9 mouse cellular contexts compared by ENCODE assay signal in genomic region chr12:35331303-35331702, GRCm38 (mm10).
DNase-seq lines count a peak whose midpoint lies in the region; TF ChIP-seq lines count a peak whose summit lies in the region.
"Had no signal": no experiment of that assay in that cellular context is flagged by ENCODE, and none has a peak within 500 bp of the region (broad histone marks: within the 10 kb centered on the region; RNA-seq: fewer than 3 reads in every experiment).

No protein-coding gene starts in this region.

- no peak overlapping the region for H3K27ac ChIP-seq in layer of hippocampus, adult 2 months
- H3K27ac ChIP-seq: embryonic facial prominence, embryonic 13.5 days had no signal

- H3K36me3 ChIP-seq in E14TG2a.4 (ENCODE audit: insufficient read depth, low read length) = no peaks in the 10 kb centered on the region
- H3K36me3 ChIP-seq: embryonic facial prominence, embryonic 13.5 days had no signal

- H3K27me3 ChIP-seq in E14TG2a.4 (ENCODE audit: insufficient read depth, low read length) = no peaks in the 10 kb centered on the region
- H3K27me3 ChIP-seq: embryonic facial prominence, embryonic 13.5 days had no signal

- DNase-seq in layer of hippocampus, adult 2 months (ENCODE audit: low spot score in 2 of 2) = no peak
- no peak for DNase-seq in layer of hippocampus, adult 11-12 months (ENCODE audit: low spot score)
- DNase-seq in c-Kit-positive CD71-positive TER-119-positive erythroid progenitor cells, embryonic 14.5 days (ENCODE audit: low spot score) = peak; percentile 22
- peak; percentile 21 to 67 for DNase-seq in spleen, postnatal 4 days (ENCODE audit: low spot score in 2 of 2)
- no peak for DNase-seq in urinary bladder, adult 2 months (ENCODE audit: low spot score)
- DNase-seq in cerebellum, adult 9-10 months = no peak
- DNase-seq in Muller cell, postnatal 12 days (ENCODE audit: inconsistent ontology term) = no peak

- no peak overlapping the region for H3K4me3 ChIP-seq in layer of hippocampus, adult 2 months
- H3K4me3 ChIP-seq in E14TG2a.4 (replicated peaks; ENCODE audit: low read length) = no peak overlapping the region
- H3K4me3 ChIP-seq: embryonic facial prominence, embryonic 13.5 days had no signal

- peak; percentile 77 for TF ChIP-seq CTCF in layer of hippocampus, adult 2 months (conservative IDR thresholded peaks at IDR 0.05)
- peak; percentile 71 for TF ChIP-seq CTCF in E14TG2a.4 (conservative IDR thresholded peaks at IDR 0.05; ENCODE audit: low read length)

- H3K9me3 ChIP-seq in E14TG2a.4 (ENCODE audit: low read length) = no peaks in the 10 kb centered on the region
- H3K9me3 ChIP-seq: embryonic facial prominence, embryonic 13.5 days had no signal

- H3K4me1 ChIP-seq in E14TG2a.4 (replicated peaks; ENCODE audit: low read depth, low read length) = no peaks in the 10 kb centered on the region
- H3K4me1 ChIP-seq: embryonic facial prominence, embryonic 13.5 days had no signal

Comparison
In these comparisons a context has a peak if more than half of its experiments do, and no peak if none do; other contexts are left out.
1. DNase-seq: peak in c-Kit-positive CD71-positive TER-119-positive erythroid progenitor cells, embryonic 14.5 days (single experiment) and spleen, postnatal 4 days (2 of 2); none in layer of hippocampus, adult 2 months (0 of 2), layer of hippocampus, adult 11-12 months (single experiment), urinary bladder, adult 2 months (single experiment), cerebellum, adult 9-10 months (single experiment) and Muller cell, postnatal 12 days (single experiment).